Mouse (Mus musculus) E14TG2a.4 (cell line): ENCODE measurements at regions not wholly inside any gene's neighbourhood (a gene's known extent, or its start where the extent isn't known, plus 50 kb on each side); places are given as distances from the start of the nearest gene placed in this dataset.

ENCODE experiments used
- H3K27me3 ChIP-seq: 2 replicates; pipeline ENCODE4 v1.6.1; 2014; ENCODE audit warnings: low read length, control low read depth; ENCODE audit not compliant: insufficient read depth
- H3K36me3 ChIP-seq: 2 replicates; pipeline ENCODE4 v1.6.1; 2014; ENCODE audit warnings: low read length, control low read depth; ENCODE audit not compliant: insufficient read depth
- H3K4me1 ChIP-seq: replicated peaks from 2 replicates; pipeline ENCODE4 v1.6.1; 2014; ENCODE audit warnings: low read depth, low read length, control low read depth
- H3K4me3 ChIP-seq: replicated peaks from 2 replicates; pipeline ENCODE4 v1.5.1; 2014; ENCODE audit warnings: mild to moderate bottlenecking, low read length
- H3K9me3 ChIP-seq: 2 replicates; pipeline ENCODE4 v1.6.1; 2014; ENCODE audit warnings: low read length, control low read depth
- CTCF ChIP-seq: conservative IDR thresholded peaks from 2 replicates; pipeline ENCODE4 v1.5.1; 2014; ENCODE audit warnings: low read length
- NANOG ChIP-seq: IDR thresholded peaks from 2 replicates; pipeline ENCODE4 v1.6.1; 2014; ENCODE audit warnings: borderline replicate concordance, low read length, mixed read lengths
- POU5F1 ChIP-seq: IDR thresholded peaks from 2 replicates; pipeline ENCODE4 v1.6.1; 2014; ENCODE audit warnings: low read length, borderline replicate concordance

DNA sequence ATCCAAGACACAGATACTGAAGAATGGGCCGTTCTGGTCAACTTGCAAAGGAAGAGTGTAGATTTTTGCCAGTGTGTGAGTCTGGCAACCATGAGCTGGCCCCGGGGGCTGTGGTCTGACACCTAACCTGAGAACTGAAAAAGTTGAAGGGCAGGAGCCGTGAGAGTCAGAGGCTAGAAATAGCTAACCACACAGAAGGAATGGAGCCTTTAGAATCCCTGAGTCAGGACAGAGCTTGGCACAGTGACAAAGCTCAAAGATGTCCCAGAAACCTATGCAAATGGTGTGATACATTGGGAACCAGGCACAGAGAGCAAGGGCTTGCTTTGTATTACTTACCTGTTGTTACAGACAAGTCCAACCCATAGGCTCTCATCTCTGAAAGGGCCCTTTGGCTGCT, 157.9 kb upstream of the Prok2 start:
- Histone ChIP-seq H3K9me3 (no peaks in the 10 kb centered on the region), H3K36me3 (no peaks in the 10 kb centered on the region), H3K4me3 (no peak overlapping the region), H3K27me3 (peaks cover 13% of the 10 kb centered on the region), H3K4me1 (peaks cover 15% of the 10 kb centered on the region)
- TF ChIP-seq POU5F1 (no peak), CTCF (no peak), NANOG (no peak)

DNA sequence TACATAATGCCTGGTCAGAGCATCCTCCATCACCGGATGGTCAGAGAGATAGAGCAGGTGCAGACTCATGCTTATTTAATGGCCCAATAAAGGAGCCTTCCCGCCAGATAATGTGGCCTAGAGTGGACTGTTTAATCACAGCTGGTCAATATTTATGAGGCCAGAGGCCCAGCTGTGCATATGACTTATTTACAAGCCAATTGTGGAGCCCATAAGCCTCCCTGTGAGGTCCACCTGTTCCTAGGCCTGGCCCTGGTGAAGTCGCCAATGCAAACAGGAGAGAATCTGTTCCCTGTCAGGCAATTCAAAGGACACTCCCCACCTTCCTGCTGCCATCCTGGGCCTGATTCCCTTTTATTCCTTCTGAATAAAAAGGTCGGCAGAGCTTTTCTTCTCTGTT, 155.4 kb upstream of the Prok2 start:
- Histone ChIP-seq H3K36me3 (no peaks in the 10 kb centered on the region), H3K4me1 (no peaks in the 10 kb centered on the region), H3K27me3 (peaks cover 7% of the 10 kb centered on the region), H3K9me3 (no peaks in the 10 kb centered on the region), H3K4me3 (no peak overlapping the region)
- no peak for TF ChIP-seq CTCF
- no peak for TF ChIP-seq NANOG
- TF ChIP-seq POU5F1: no peak

DNA sequence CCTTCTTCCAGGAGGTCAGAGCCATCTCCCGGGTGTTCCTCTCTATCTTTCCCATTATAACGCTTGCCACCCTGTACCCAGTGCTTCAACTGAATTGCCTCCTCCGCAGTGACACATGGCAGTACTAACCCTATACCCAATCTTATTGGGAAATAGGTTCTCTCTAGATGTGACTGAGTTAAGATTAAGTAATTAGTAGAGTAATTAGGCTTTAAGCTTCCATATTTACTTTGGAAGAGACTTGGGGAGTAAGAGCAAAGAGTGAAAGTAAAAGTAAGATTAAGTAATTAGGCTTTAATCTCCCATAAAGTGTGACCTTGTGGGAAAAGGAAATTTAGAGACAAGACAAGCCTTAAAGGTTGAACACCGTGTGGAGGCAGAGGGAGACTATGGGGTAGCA, 148.7 kb upstream of the Prok2 start:
- Histone ChIP-seq H3K9me3 (peaks cover 37% of the 10 kb centered on the region), H3K4me3 (no peak overlapping the region), H3K36me3 (no peaks in the 10 kb centered on the region), H3K27me3 (no peaks in the 10 kb centered on the region), H3K4me1 (no peaks in the 10 kb centered on the region)
- no peak for TF ChIP-seq CTCF
- TF ChIP-seq POU5F1: no peak
- no peak for TF ChIP-seq NANOG

DNA sequence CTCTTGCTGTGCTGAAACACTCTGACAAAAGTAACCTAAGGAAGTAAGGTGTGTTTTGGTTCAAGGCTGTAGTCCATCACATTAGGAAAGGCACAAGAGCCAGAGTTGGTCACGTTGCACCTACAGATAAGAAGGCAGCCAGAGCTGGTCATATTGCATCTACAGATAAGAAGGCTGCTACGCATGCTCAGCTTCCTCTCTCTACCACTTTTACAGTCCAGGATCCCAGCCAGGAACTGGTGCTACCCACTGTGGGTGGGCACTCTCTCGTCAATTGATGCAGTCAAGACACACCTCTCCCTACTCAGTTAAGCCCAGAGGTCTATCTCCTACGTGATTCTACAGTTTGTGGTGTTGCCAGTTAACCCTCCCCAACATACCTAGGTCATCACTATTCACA, 147.8 kb upstream of the Prok2 start:
- no peaks in the 10 kb centered on the region for H3K4me1 ChIP-seq
- TF ChIP-seq CTCF (no peak), POU5F1 (no peak), NANOG (no peak)
- no peaks in the 10 kb centered on the region for H3K27me3 ChIP-seq
- H3K9me3 ChIP-seq: peaks cover 44% of the 10 kb centered on the region
- H3K36me3 ChIP-seq: no peaks in the 10 kb centered on the region
- H3K4me3 ChIP-seq: no peak overlapping the region

DNA sequence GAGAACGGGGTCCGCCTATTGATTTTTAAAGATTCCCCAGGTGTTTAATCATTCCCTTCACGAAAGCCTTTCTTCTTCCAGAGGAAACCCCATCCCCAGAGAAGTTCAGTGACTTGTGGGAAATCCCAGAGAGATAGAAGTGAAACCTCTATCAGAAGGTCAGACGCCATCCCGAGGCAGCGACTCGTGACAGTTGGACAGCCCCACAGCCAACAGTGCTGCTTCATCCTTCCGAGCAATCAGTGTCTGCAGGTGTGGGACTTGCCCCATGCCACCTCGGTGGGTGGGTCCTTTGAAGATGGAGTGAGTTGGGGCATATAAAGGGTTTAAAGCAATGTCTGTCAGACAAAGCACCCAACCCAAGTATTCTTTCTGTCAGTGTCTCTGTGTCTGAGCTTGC, 139.9 kb upstream of the Prok2 start:
- Histone ChIP-seq H3K4me1 (no peaks in the 10 kb centered on the region), H3K36me3 (no peaks in the 10 kb centered on the region), H3K4me3 (no peak overlapping the region), H3K9me3 (peaks cover 13% of the 10 kb centered on the region), H3K27me3 (no peaks in the 10 kb centered on the region)
- TF ChIP-seq CTCF (no peak), POU5F1 (no peak), NANOG (no peak)

DNA sequence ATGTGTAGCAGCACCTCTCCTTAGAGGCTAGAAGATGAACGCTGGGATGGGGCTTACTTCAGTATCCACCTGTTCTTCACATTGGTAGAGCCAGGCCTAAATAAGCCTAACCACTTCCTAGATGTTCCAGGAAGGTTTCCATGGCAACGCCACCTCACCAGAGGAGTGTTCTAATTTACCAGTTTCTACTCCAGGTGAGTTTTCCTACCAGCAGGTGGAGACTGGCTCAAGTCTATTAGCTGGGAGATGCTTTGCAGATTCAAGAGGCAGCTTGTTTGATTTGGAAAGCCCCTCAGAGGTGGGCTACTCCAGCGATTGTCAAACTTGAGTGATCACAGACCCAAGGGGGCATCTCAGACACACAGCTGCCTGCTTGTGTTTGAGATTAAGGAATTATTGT, 138.8 kb upstream of the Prok2 start:
- H3K4me3 ChIP-seq: no peak overlapping the region
- TF ChIP-seq POU5F1 (no peak), CTCF (peak; percentile 26)
- no peaks in the 10 kb centered on the region for H3K36me3 ChIP-seq
- H3K9me3 ChIP-seq: peaks cover 8% of the 10 kb centered on the region; the same call in 1 of the 2 replicates
- H3K27me3 ChIP-seq: no peaks in the 10 kb centered on the region
- H3K4me1 ChIP-seq: no peaks in the 10 kb centered on the region

DNA sequence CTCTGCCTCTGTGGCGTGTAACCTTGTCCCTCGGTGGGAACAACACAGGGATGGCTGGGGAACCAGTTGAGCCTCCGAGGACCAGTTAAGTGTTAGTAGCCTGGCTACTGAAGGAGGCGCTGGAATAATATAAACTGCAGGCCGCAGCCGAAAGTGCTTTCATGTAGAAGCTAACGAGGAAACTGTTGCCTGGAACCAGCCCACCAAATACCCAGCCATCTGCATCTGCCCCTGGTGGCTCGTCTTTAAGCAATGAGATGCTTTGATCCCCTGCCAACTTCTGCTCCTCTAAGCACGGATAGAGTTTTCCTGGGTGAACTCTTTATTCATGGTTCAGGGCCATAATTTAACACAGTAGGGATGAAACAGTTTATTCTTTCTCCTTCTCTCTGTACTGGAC, 137.2 kb upstream of the Prok2 start:
- TF ChIP-seq CTCF: no peak
- TF ChIP-seq NANOG: no peak
- no peak for TF ChIP-seq POU5F1

DNA sequence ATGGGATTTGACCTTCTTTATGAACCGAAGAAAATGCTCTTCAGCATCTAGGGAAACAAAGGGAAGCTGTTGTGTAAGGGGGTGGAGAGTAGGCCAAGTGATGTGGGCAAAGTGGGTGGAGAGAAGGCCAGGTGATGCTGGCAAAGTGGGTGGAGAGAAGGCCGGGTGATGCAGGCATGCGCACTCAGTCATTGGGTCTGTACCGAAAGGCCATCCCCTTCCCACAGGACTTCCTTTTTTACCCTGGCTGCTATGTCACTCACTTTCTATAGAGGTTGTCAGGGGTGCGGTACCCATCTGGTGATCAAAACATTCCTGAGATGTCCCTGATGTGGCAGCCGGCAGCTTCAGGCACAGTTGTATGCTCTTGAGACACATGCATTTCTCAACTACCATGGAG, 131.2 kb upstream of the Prok2 start:
- H3K36me3 ChIP-seq: no peaks in the 10 kb centered on the region
- no peak overlapping the region for H3K4me3 ChIP-seq
- TF ChIP-seq CTCF (no peak), NANOG (no peak), POU5F1 (no peak)
- peaks cover 41% of the 10 kb centered on the region for H3K4me1 ChIP-seq
- no peaks in the 10 kb centered on the region for H3K9me3 ChIP-seq
- H3K27me3 ChIP-seq: no peaks in the 10 kb centered on the region

More for the DNA sequence above, 137.2 kb upstream of the Prok2 start:
- H3K4me3 ChIP-seq: no peak overlapping the region
- H3K27me3 ChIP-seq: no peaks in the 10 kb centered on the region
- no peaks in the 10 kb centered on the region for H3K4me1 ChIP-seq
- no peaks in the 10 kb centered on the region for H3K9me3 ChIP-seq
- H3K36me3 ChIP-seq: no peaks in the 10 kb centered on the region

DNA sequence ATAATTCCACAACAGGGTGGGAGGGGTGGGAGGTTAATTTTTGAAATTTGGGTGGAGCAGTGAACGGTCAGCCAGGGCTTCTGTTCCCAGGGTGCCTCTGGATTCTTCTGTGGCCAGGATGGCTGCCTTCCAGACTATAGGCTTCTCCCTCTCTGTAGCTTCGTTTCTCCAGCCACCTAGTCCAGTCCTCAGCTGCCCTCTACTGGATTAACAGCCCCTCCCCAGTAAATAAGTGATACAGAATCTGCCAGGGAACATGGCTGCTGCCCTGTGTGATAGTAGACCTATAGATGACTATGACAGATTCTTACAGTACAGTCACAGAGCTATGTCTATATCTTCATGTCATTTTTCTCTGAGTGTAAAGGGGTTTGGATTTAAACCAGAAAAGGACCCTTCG, 127.5 kb upstream of the Prok2 start:
- H3K27me3 ChIP-seq: no peaks in the 10 kb centered on the region
- no peak overlapping the region for H3K4me3 ChIP-seq
- H3K9me3 ChIP-seq: no peaks in the 10 kb centered on the region
- no peaks in the 10 kb centered on the region for H3K36me3 ChIP-seq
- H3K4me1 ChIP-seq: peaks cover 49% of the 10 kb centered on the region
- no peak for TF ChIP-seq NANOG

DNA sequence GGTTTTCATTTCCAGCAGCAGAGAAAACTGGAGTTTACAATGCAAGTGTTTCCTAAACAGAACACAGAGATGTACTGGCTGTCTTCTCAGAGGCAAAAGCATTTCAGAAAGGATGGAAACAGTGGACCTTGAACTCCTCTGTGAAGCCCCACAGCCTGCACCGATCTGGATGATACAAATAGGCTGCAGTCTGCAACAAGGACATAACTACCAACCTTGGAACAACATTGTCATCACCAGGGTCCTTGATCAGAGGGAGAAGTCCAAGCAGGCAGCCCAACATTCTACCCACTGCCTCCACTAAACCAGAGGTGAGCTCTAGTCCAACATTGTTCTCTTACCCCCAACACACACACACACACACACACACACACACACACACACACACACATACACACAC, 124.5 kb upstream of the Prok2 start:
- peaks cover 30% of the 10 kb centered on the region for H3K4me1 ChIP-seq
- H3K36me3 ChIP-seq: no peaks in the 10 kb centered on the region
- no peaks in the 10 kb centered on the region for H3K27me3 ChIP-seq
- H3K9me3 ChIP-seq: no peaks in the 10 kb centered on the region
- no peak for TF ChIP-seq NANOG
- TF ChIP-seq POU5F1: no peak
- no peak for TF ChIP-seq CTCF
- H3K4me3 ChIP-seq: no peak overlapping the region
